Mouse (Mus musculus): ENCODE results near the gene Dedd2. TPM values are rescaled to one million over a fixed set of nuclear protein-coding genes. Genes with fewer than 3 reads are reported as not detected.

The Dedd2 gene
- polyA plus RNA-seq, 1 experiment, result 29.6 TPM

- Histone ChIP-seq H3K27me3 (ENCODE audit: control insufficient read depth, insufficient read depth, low read length) (no peaks in the 10 kb centered on the region), H3K27ac (ENCODE audit: insufficient read depth, low read length) (peak overlapping the region; percentile 50), H3K4me3 (replicated peaks; ENCODE audit: insufficient read depth, low read depth, low read length) (peak overlapping the region; percentile 93), H3K4me1 (ENCODE audit: control insufficient read depth, insufficient read depth, low read length) (peaks cover 9% of the 10 kb centered on the region)
- under 1% methylated on average over 16 of the region's 16 CpGs for WGBS
- DNase-seq, result no peak
- TF ChIP-seq CTCF (IDR thresholded peaks at IDR 0.05; ENCODE audit: borderline replicate concordance, insufficient read depth, low read depth, low read length), result no peak
- TF ChIP-seq POLR2A (IDR thresholded peaks at IDR 0.05; ENCODE audit: borderline replicate concordance, insufficient read depth, low read length), result no peak
These were observed 1.0 kb downstream of the Dedd2 start for GRCm38 (mm10) chr7:25219416-25219750.

- Histone ChIP-seq H3K4me3 (replicated peaks; ENCODE audit: insufficient read depth, low read depth, low read length) (peak overlapping the region; percentile 93), H3K27me3 (ENCODE audit: control insufficient read depth, insufficient read depth, low read length) (no peaks in the 10 kb centered on the region), H3K27ac (ENCODE audit: insufficient read depth, low read length) (peak overlapping the region; percentile 50), H3K4me1 (ENCODE audit: control insufficient read depth, insufficient read depth, low read length) (peaks cover 9% of the 10 kb centered on the region)
- WGBS, result under 1% methylated on average over 53 of the region's 53 CpGs
- TF ChIP-seq CTCF (IDR thresholded peaks at IDR 0.05; ENCODE audit: borderline replicate concordance, insufficient read depth, low read depth, low read length), result no peak
- no peak for TF ChIP-seq POLR2A (IDR thresholded peaks at IDR 0.05; ENCODE audit: borderline replicate concordance, insufficient read depth, low read length)
- DNase-seq, result peak; percentile 64 to 71
These were observed 1.6 kb downstream of the Dedd2 start for GRCm38 (mm10) chr7:25218705-25219415.

DNA sequence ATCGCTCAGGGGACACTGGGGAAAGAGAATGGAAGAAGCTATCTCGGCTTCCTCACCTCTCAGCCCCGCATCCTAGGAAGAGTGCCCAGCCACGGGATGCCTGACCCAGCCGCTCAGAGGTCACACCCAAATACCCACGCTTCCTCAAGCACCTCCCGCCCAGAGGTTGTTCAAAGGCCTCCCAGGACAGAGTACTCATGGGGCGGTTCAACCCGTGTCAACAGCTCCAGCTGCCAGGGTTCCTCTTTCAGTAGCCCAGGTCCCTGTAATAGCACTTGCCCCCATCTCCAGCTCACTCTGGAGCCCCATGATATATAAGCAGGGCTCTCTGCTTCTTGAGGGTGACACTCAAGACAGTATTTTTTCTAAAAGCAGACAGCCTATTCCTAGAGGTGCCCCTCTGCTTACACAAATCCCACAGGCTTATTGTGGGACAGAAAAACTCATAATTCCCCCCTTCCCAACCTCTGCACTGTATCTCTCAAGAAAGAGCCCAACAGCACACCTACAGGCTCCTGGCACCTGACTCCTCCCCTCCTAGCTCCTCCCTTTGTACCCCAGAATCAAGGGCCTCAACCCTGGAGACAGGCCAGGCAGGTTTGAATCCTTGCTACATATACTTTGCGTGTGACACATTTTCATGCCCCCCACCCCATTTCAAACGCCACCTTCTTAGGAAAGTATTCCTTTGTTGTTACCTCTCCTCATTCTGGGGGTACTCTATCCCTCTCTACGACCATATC is 2.6 kb downstream of the Dedd2 start:
- no peaks in the 10 kb centered on the region for H3K27me3 ChIP-seq (ENCODE audit: control insufficient read depth, insufficient read depth, low read length)
- 71% methylated on average over 12 of the region's 12 CpGs for WGBS
- TF ChIP-seq POLR2A (IDR thresholded peaks at IDR 0.05; ENCODE audit: borderline replicate concordance, insufficient read depth, low read length) (no peak), CTCF (IDR thresholded peaks at IDR 0.05; ENCODE audit: borderline replicate concordance, insufficient read depth, low read depth, low read length) (no peak)
- H3K4me1 ChIP-seq (ENCODE audit: control insufficient read depth, insufficient read depth, low read length), result peaks cover 9% of the 10 kb centered on the region
- H3K4me3 ChIP-seq (replicated peaks; ENCODE audit: insufficient read depth, low read depth, low read length), result no peak overlapping the region
- no peak for DNase-seq
- no peak overlapping the region for H3K27ac ChIP-seq (ENCODE audit: insufficient read depth, low read length)

DNA sequence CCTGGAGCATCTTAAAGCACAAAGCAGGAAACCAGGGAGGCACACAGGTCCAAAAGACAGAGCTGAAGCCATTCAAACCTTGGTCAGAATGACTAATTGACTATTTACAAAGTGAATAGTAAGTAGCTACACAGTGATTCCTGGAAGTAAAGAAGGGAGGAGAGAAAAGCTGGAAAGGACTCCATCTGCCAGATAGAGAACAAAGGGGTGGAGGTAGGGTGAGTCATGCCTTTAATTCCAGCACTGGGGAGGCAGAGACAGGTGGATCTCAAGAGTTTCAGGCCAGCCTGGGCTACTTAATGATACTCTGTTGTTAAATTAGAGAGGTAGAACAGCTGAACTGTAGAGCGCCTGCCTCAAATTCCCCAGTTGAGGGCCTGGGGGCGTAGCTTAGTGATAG is 6.2 kb downstream of the Dedd2 start:
- WGBS, result 90% methylated on average over 2 of the region's 2 CpGs
- TF ChIP-seq CTCF (IDR thresholded peaks at IDR 0.05; ENCODE audit: borderline replicate concordance, insufficient read depth, low read depth, low read length) (no peak), POLR2A (IDR thresholded peaks at IDR 0.05; ENCODE audit: borderline replicate concordance, insufficient read depth, low read length) (no peak)
- H3K4me1 ChIP-seq (ENCODE audit: control insufficient read depth, insufficient read depth, low read length), result peaks cover 5% of the 10 kb centered on the region; the same call in 1 of the 2 replicates
- no peaks in the 10 kb centered on the region for H3K27me3 ChIP-seq (ENCODE audit: control insufficient read depth, insufficient read depth, low read length)
- H3K4me3 ChIP-seq (replicated peaks; ENCODE audit: insufficient read depth, low read depth, low read length), result no peak overlapping the region
- DNase-seq, result no peak
- H3K27ac ChIP-seq (ENCODE audit: insufficient read depth, low read length), result no peak overlapping the region

DNA sequence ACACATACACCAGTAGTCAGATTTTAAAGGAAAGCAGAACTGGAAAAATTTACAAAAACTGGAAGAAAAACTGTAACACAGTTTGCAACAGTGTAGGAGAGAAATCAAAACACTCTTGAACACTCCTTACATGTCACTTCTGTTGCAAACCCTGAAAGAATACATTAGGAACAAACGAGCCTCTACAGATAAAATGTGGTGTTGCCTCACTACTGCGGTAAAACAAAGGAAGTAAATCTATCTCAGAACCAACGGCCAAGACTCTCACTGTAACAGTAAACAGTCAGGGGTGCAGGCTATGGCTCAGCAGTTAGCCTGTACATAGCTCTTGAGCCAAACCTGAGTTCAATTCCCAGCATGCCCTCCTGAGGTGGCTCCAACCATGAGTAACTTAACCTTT is 7.3 kb downstream of the Dedd2 start:
- Histone ChIP-seq H3K4me1 (ENCODE audit: control insufficient read depth, insufficient read depth, low read length) (peaks cover 5% of the 10 kb centered on the region), H3K27ac (ENCODE audit: insufficient read depth, low read length) (no peak overlapping the region), H3K27me3 (ENCODE audit: control insufficient read depth, insufficient read depth, low read length) (no peaks in the 10 kb centered on the region), H3K4me3 (replicated peaks; ENCODE audit: insufficient read depth, low read depth, low read length) (no peak overlapping the region)
- DNase-seq, result no peak
- no peak for TF ChIP-seq POLR2A (IDR thresholded peaks at IDR 0.05; ENCODE audit: borderline replicate concordance, insufficient read depth, low read length)
- no peak for TF ChIP-seq CTCF (IDR thresholded peaks at IDR 0.05; ENCODE audit: borderline replicate concordance, insufficient read depth, low read depth, low read length)
- 72% methylated on average over 3 of the region's 3 CpGs for WGBS

- no peaks in the 10 kb centered on the region; the same call in 1 of the 2 replicates for H3K4me1 ChIP-seq (ENCODE audit: control insufficient read depth, insufficient read depth, low read length)
- no peak for DNase-seq
- WGBS, result 48% methylated on average over 4 of the region's 4 CpGs
- H3K4me3 ChIP-seq (replicated peaks; ENCODE audit: insufficient read depth, low read depth, low read length), result no peak overlapping the region
- no peak for TF ChIP-seq CTCF (IDR thresholded peaks at IDR 0.05; ENCODE audit: borderline replicate concordance, insufficient read depth, low read depth, low read length)
- TF ChIP-seq POLR2A (IDR thresholded peaks at IDR 0.05; ENCODE audit: borderline replicate concordance, insufficient read depth, low read length), result no peak
- H3K27ac ChIP-seq (ENCODE audit: insufficient read depth, low read length), result no peak overlapping the region
- no peaks in the 10 kb centered on the region for H3K27me3 ChIP-seq (ENCODE audit: control insufficient read depth, insufficient read depth, low read length)
These were observed 9.9 kb downstream of the Dedd2 start for GRCm38 (mm10) chr7:25210482-25210881.

GRCm38 (mm10) chr7:25209161-25209622 is 11.2 kb downstream of the Dedd2 start:
- H3K27ac ChIP-seq (ENCODE audit: insufficient read depth, low read length), result no peak overlapping the region
- no peak for DNase-seq
- TF ChIP-seq POLR2A (IDR thresholded peaks at IDR 0.05; ENCODE audit: borderline replicate concordance, insufficient read depth, low read length) (no peak), CTCF (IDR thresholded peaks at IDR 0.05; ENCODE audit: borderline replicate concordance, insufficient read depth, low read depth, low read length) (no peak)
- H3K4me3 ChIP-seq (replicated peaks; ENCODE audit: insufficient read depth, low read depth, low read length), result no peak overlapping the region
- no peaks in the 10 kb centered on the region for H3K27me3 ChIP-seq (ENCODE audit: control insufficient read depth, insufficient read depth, low read length)
- WGBS, result 74% methylated on average over 3 of the region's 3 CpGs
- H3K4me1 ChIP-seq (ENCODE audit: control insufficient read depth, insufficient read depth, low read length), result no peaks in the 10 kb centered on the region; the same call in 1 of the 2 replicates

All from cerebellum, adult 2 months (tissue).